Mouse (Mus musculus) spleen, adult 2 months (tissue): ENCODE results near the gene Ltbp2. TPM values are rescaled to one million over a fixed set of nuclear protein-coding genes. Genes with fewer than 3 reads are reported as not detected.

ENCODE experiments used
- DNase-seq, 2 experiments: peaks; one replicate each; pipeline versions ENCODE4 v3.0.0 to v3.0.0-alpha.2; 2012 to 2021; ENCODE audit warnings: low spot score in 2 of 2, low read depth in 1 of 2
- H3K27ac ChIP-seq: fragments of 200-500 bp; 2 replicates; pipeline ENCODE4 v1.5.1; 2012; ENCODE audit warnings: low read length, inconsistent platforms; ENCODE audit not compliant: insufficient read depth
- H3K27me3 ChIP-seq: fragments of 200-500 bp; 2 replicates; pipeline ENCODE4 v1.6.1; 2012; ENCODE audit warnings: mild to moderate bottlenecking, moderate library complexity, low read length, inconsistent platforms; ENCODE audit not compliant: control insufficient read depth, insufficient read depth
- H3K36me3 ChIP-seq: fragments of 200-500 bp; 2 replicates; pipeline ENCODE4 v1.6.1; 2012; ENCODE audit warnings: mild to moderate bottlenecking, low read length, inconsistent platforms; ENCODE audit not compliant: control insufficient read depth, insufficient read depth
- H3K4me1 ChIP-seq: fragments of 200-500 bp; 2 replicates; pipeline ENCODE4 v1.6.1; 2011; ENCODE audit warnings: inconsistent platforms; ENCODE audit not compliant: control insufficient read depth, insufficient read depth, insufficient read length
- H3K4me3 ChIP-seq: fragments of 200-500 bp; 2 replicates; pipeline ENCODE4 v1.5.1; 2011; ENCODE audit warnings: mild to moderate bottlenecking, inconsistent platforms; ENCODE audit not compliant: insufficient read depth, insufficient read length; ENCODE audit errors: extremely low read depth
- CTCF ChIP-seq: fragments of 200-500 bp; IDR thresholded peaks from 2 replicates; pipeline ENCODE4 v1.5.1; 2011; ENCODE audit warnings: mild to moderate bottlenecking, inconsistent platforms; ENCODE audit not compliant: insufficient read depth, insufficient read length, insufficient replicate concordance; ENCODE audit errors: extremely low read depth
- POLR2A ChIP-seq: fragments of 200-500 bp; IDR thresholded peaks from 2 replicates; pipeline ENCODE4 v1.6.1; 2011; ENCODE audit warnings: low read depth, low read length, inconsistent platforms
- WGBS: fragments of 180-500 bp; shearing (Covaris S2); methylation state at CpG from one replicate; pipeline ENCODE4 v1.1.7; 2018; 5-methylcytosine and 5-hydroxymethylcytosine counted together
- polyA plus RNA-seq: library from polyadenylated mRNA; depleted of rRNA; stranded (reverse); fragments of >200 nt; gene quantifications from 2 replicates; pipeline ENCODE4 v1.2.3, GENCODE M21; 2012; rRNA removed

Ltbp2 gene
- 20.1 and 25.4 TPM in 2 replicates for polyA plus RNA-seq

- 4% methylated on average over 34 of the region's 34 CpGs for WGBS
- Histone ChIP-seq H3K4me1 (no peaks in the 10 kb centered on the region; the same call in 1 of the 2 replicates), H3K27me3 (peaks cover 12% of the 10 kb centered on the region; the same call in 1 of the 2 replicates), H3K4me3 (no peak within 1 kb of the TSS; the same call in 1 of the 2 replicates), H3K27ac (no peak within 1 kb of the TSS), H3K36me3 (no peaks in the 10 kb centered on the region)
- peak; percentile 47 to 66 for DNase-seq
- TF ChIP-seq POLR2A, result no peak
- TF ChIP-seq CTCF, result peak; percentile 84
Measured at GRCm38 (mm10) chr12:84876481-84877121, at the start of gene Ltbp2. Gene Ltbp2, minus strand, starts transcription at chr12:84876532.

- 86% methylated on average over 5 of the region's 5 CpGs for WGBS
- no peaks in the 10 kb centered on the region for H3K27me3 ChIP-seq
- no peak overlapping the region for H3K27ac ChIP-seq
- no peak for DNase-seq
- no peaks in the 10 kb centered on the region for H3K4me1 ChIP-seq
- TF ChIP-seq POLR2A (no peak), CTCF (no peak)
- peaks cover 48% of the 10 kb centered on the region for H3K36me3 ChIP-seq
- H3K4me3 ChIP-seq, result no peak overlapping the region
Measured at GRCm38 (mm10) chr12:84924324-84924723, 48.0 kb upstream of the Ltbp2 start.

GRCm38 (mm10) chr12:84921881-84922419, 45.6 kb upstream of the Ltbp2 start:
- Histone ChIP-seq H3K27ac (no peak overlapping the region), H3K4me3 (no peak overlapping the region), H3K27me3 (no peaks in the 10 kb centered on the region), H3K4me1 (no peaks in the 10 kb centered on the region), H3K36me3 (peaks cover 46% of the 10 kb centered on the region)
- no peak for DNase-seq
- no peak for TF ChIP-seq CTCF
- TF ChIP-seq POLR2A, result no peak
- WGBS, result 90% methylated on average over 8 of the region's 8 CpGs

GRCm38 (mm10) chr12:84918809-84919208, 42.5 kb upstream of the Ltbp2 start:
- no peak for DNase-seq
- H3K36me3 ChIP-seq, result peaks cover 30% of the 10 kb centered on the region

GRCm38 (mm10) chr12:84917799-84918198, 41.5 kb upstream of the Ltbp2 start:
- DNase-seq, result no peak
- H3K27me3 ChIP-seq, result no peaks in the 10 kb centered on the region
- no peak for TF ChIP-seq CTCF
- WGBS, result 71% methylated on average over 3 of the region's 3 CpGs
- no peaks in the 10 kb centered on the region for H3K4me1 ChIP-seq
- H3K36me3 ChIP-seq, result peaks cover 24% of the 10 kb centered on the region
- no peak overlapping the region for H3K27ac ChIP-seq
- H3K4me3 ChIP-seq, result no peak overlapping the region

More at GRCm38 (mm10) chr12:84918809-84919208, 42.5 kb upstream of the Ltbp2 start:
- TF ChIP-seq POLR2A (no peak), CTCF (no peak)
- Histone ChIP-seq H3K4me3 (no peak overlapping the region), H3K27ac (no peak overlapping the region), H3K4me1 (no peaks in the 10 kb centered on the region), H3K27me3 (no peaks in the 10 kb centered on the region)
- WGBS, result 97% methylated on average over 6 of the region's 6 CpGs

- 81% methylated on average over 5 of the region's 5 CpGs for WGBS
- Histone ChIP-seq H3K27me3 (no peaks in the 10 kb centered on the region), H3K36me3 (peaks cover 13% of the 10 kb centered on the region), H3K4me1 (no peaks in the 10 kb centered on the region), H3K4me3 (no peak overlapping the region), H3K27ac (no peak overlapping the region)
- no peak for TF ChIP-seq POLR2A
- no peak for TF ChIP-seq CTCF
- DNase-seq, result no peak
Measured at GRCm38 (mm10) chr12:84914959-84915358, 38.6 kb upstream of the Ltbp2 start.

- H3K27ac ChIP-seq, result no peak overlapping the region
- no peaks in the 10 kb centered on the region for H3K4me1 ChIP-seq
- no peak for DNase-seq
- 93% methylated on average over 4 of the region's 4 CpGs for WGBS
- no peaks in the 10 kb centered on the region for H3K27me3 ChIP-seq
- no peak overlapping the region for H3K4me3 ChIP-seq
- TF ChIP-seq CTCF (no peak), POLR2A (no peak)
- H3K36me3 ChIP-seq, result peaks cover 1% of the 10 kb centered on the region; the same call in 1 of the 2 replicates
Measured at GRCm38 (mm10) chr12:84912652-84913104, 36.3 kb upstream of the Ltbp2 start.
